In genomic region chrX:71215113-71215708, GRCm38 (mm10) we compare ENCODE assay signal across 8 mouse cellular contexts. TPM values are rescaled to one million over a fixed set of nuclear protein-coding genes. Genes with fewer than 3 reads are reported as not detected.
DNase-seq lines count a peak whose midpoint lies in the region; ATAC-seq and TF ChIP-seq lines count a peak whose summit lies in the region.

No protein-coding gene starts in this region.

- H3K9me3 ChIP-seq in kidney, embryonic 15.5 days (replicated peaks): no peaks in the 10 kb centered on the region
- H3K9me3 ChIP-seq in ES-E14 (ENCODE audit: control insufficient read depth, insufficient read depth, low read depth, low read length): no peaks in the 10 kb centered on the region
- H3K9me3 ChIP-seq in embryonic facial prominence, embryonic 10.5 days: no peaks in the 10 kb centered on the region
- no peaks in the 10 kb centered on the region for H3K9me3 ChIP-seq in hindbrain, embryonic 10.5 days
- no peaks in the 10 kb centered on the region for H3K9me3 ChIP-seq in liver, postnatal 0 days (ENCODE audit: low read length)

- peaks cover 17% of the 10 kb centered on the region; the same call in 1 of the 2 replicates for H3K27me3 ChIP-seq in kidney, embryonic 15.5 days
- H3K27me3 ChIP-seq in embryonic facial prominence, embryonic 10.5 days (replicated peaks; ENCODE audit: low read depth, poor library complexity, severe bottlenecking): peaks cover 21% of the 10 kb centered on the region
- no peaks in the 10 kb centered on the region for H3K27me3 ChIP-seq in hindbrain, embryonic 10.5 days (ENCODE audit: insufficient read depth, poor library complexity, severe bottlenecking)
- no peaks in the 10 kb centered on the region for H3K27me3 ChIP-seq in liver, postnatal 0 days (ENCODE audit: insufficient read depth, low read length)

- peak overlapping the region; percentile 42 for H3K9ac ChIP-seq in kidney, embryonic 15.5 days
- H3K9ac ChIP-seq in ES-E14 (ENCODE audit: insufficient read depth, low read depth, low read length, poor library complexity, severe bottlenecking): peak overlapping the region; percentile 70
- peak overlapping the region; percentile 60 for H3K9ac ChIP-seq in liver, postnatal 0 days (replicated peaks)

- no peak for TF ChIP-seq CTCF in liver, postnatal 0 days (IDR thresholded peaks at IDR 0.05; ENCODE audit: low read depth)

- DNase-seq in kidney, postnatal 4 days: no peak
- no peak for DNase-seq in ES-E14 (ENCODE audit: low read depth, low spot score)
- DNase-seq in embryonic facial prominence, embryonic 10.5 days (ENCODE audit: low spot score): no peak
- DNase-seq in hindbrain, embryonic 10.5 days (ENCODE audit: low spot score): no peak
- peak; percentile 36 for DNase-seq in liver, postnatal 0 days
- DNase-seq in urinary bladder, adult 2 months (ENCODE audit: low spot score): no peak

- H3K4me3 ChIP-seq in kidney, embryonic 15.5 days (replicated peaks): peak overlapping the region; percentile 55
- peak overlapping the region; percentile 74 to 84 for H3K4me3 ChIP-seq in ES-E14 (ENCODE audit: insufficient read depth in 1 of 2, low read depth in 1 of 2, low read length in 2 of 2, poor library complexity in 1 of 2, severe bottlenecking in 1 of 2)
- peak overlapping the region; percentile 61 for H3K4me3 ChIP-seq in embryonic facial prominence, embryonic 10.5 days
- H3K4me3 ChIP-seq in hindbrain, embryonic 10.5 days: peak overlapping the region; percentile 56
- H3K4me3 ChIP-seq in liver, postnatal 0 days (ENCODE audit: low read depth, low read length): peak overlapping the region; percentile 62

- in situ Hi-C loops in ES-E14 (cut with MboI; ENCODE audit: low sequenced_read_pairs in 2 of 2, unreplicated experiment in 2 of 2): no loop called here

- TF ChIP-seq EP300 in liver, postnatal 0 days (IDR thresholded peaks at IDR 0.05; ENCODE audit: low read depth): no peak

- no peak overlapping the region for H3K27ac ChIP-seq in kidney, embryonic 15.5 days
- no peak overlapping the region for H3K27ac ChIP-seq in ES-E14 (ENCODE audit: insufficient read depth, low read depth, low read length, poor library complexity, severe bottlenecking)
- H3K27ac ChIP-seq in embryonic facial prominence, embryonic 10.5 days (replicated peaks): 0 out of 2 replicates have a peak overlapping the region, but pooled peaks have one; percentile 10
- H3K27ac ChIP-seq in hindbrain, embryonic 10.5 days: peak overlapping the region; percentile 50; the same call in 1 of the 2 replicates
- H3K27ac ChIP-seq in liver, postnatal 0 days (ENCODE audit: low read depth): peak overlapping the region; percentile 64

- H3K36me3 ChIP-seq in kidney, embryonic 15.5 days: no peaks in the 10 kb centered on the region
- H3K36me3 ChIP-seq in ES-E14 (ENCODE audit: control insufficient read depth, insufficient read depth, low read length, poor library complexity, severe bottlenecking): no peaks in the 10 kb centered on the region
- no peaks in the 10 kb centered on the region for H3K36me3 ChIP-seq in embryonic facial prominence, embryonic 10.5 days (replicated peaks)
- H3K36me3 ChIP-seq in hindbrain, embryonic 10.5 days: no peaks in the 10 kb centered on the region
- no peaks in the 10 kb centered on the region for H3K36me3 ChIP-seq in liver, postnatal 0 days (replicated peaks; ENCODE audit: insufficient read depth, low read length)

- 20% methylated on average over 26 of the region's 27 CpGs for WGBS in kidney, embryonic 15.5 days
- 20% methylated on average over 27 of the region's 27 CpGs for WGBS in embryonic facial prominence, embryonic 10.5 days
- 19% methylated on average over 27 of the region's 27 CpGs for WGBS in hindbrain, embryonic 10.5 days
- WGBS in liver, postnatal 0 days (ENCODE audit: insufficient replicate concordance): 12% methylated on average over 27 of the region's 27 CpGs

- H3K4me1 ChIP-seq in kidney, embryonic 15.5 days: no peaks in the 10 kb centered on the region
- H3K4me1 ChIP-seq in ES-E14 (ENCODE audit: control insufficient read depth in 2 of 2, insufficient read depth in 2 of 2, low read length in 2 of 2, poor library complexity in 1 of 2): 0 out of 4 replicates have a peak, but pooled peaks cover 0 to 1% of the 10 kb centered on the region in 2 experiments
- no peaks in the 10 kb centered on the region for H3K4me1 ChIP-seq in embryonic facial prominence, embryonic 10.5 days
- H3K4me1 ChIP-seq in hindbrain, embryonic 10.5 days (replicated peaks): no peaks in the 10 kb centered on the region
- 0 out of 2 replicates have a peak, but pooled peaks cover 2% of the 10 kb centered on the region for H3K4me1 ChIP-seq in liver, postnatal 0 days (ENCODE audit: insufficient read depth)

- peak overlapping the region; percentile 76 for H3K4me2 ChIP-seq in kidney, embryonic 15.5 days
- H3K4me2 ChIP-seq in liver, postnatal 0 days (ENCODE audit: low read depth, low read length): peak overlapping the region; percentile 76

- ATAC-seq in kidney, embryonic 15.5 days (replicated peaks; ENCODE audit: low FRiP score): peak; percentile 86
- peak; percentile 71 for ATAC-seq in liver, postnatal 0 days
- peak; percentile 14; the same call in 1 of the 2 replicates for ATAC-seq in neutrophil, adult 5-6 weeks (ENCODE audit: extremely low read depth, insufficient number of reproducible peaks, low FRiP score, poor library complexity, severe bottlenecking)

TF ChIP-seq in ES-E14, 5 proteins besides CTCF, POLR2A, EP300 and RAD21:
- TF ChIP-seq ZNF384 (IDR thresholded peaks at IDR 0.05; ENCODE audit: low read depth, low read length) (no peak), CHD2 (IDR thresholded peaks at IDR 0.05; ENCODE audit: low read depth, low read length) (no peak), ZC3H11A (IDR thresholded peaks at IDR 0.05; ENCODE audit: borderline replicate concordance, low read depth, low read length) (no peak), MAFK (IDR thresholded peaks at IDR 0.05; ENCODE audit: insufficient read depth, low read depth, low read length) (no peak), HCFC1 (IDR thresholded peaks at IDR 0.05; ENCODE audit: borderline replicate concordance, insufficient read depth, low read length) (no peak)
TF ChIP-seq in ES-E14: peak in this region for 0.

RNA-seq across cellular contexts. Expression of gene Mtm1, which starts 4.6 kb away (rescaled TPM):
- 5.2 and 5.7 TPM in 2 replicates for polyA plus RNA-seq in kidney, embryonic 15.5 days (2015; fragmentation: Nextera tagmentation; extraction: Ambion mirVana)
- 3.4 and 4.3 TPM in 2 replicates for total RNA-seq in ES-E14 (2012; rRNA removed)
- 2.3 and 2.7 TPM in 2 replicates for polyA plus RNA-seq in embryonic facial prominence, embryonic 10.5 days (2016; fragmentation: Nextera tagmentation; extraction: Ambion mirVana)
- 2.8 and 3.2 TPM in 2 replicates for polyA plus RNA-seq in hindbrain, embryonic 10.5 days (2016; fragmentation: Nextera tagmentation; extraction: Ambion mirVana)
- polyA plus RNA-seq in liver, postnatal 0 days (2015; fragmentation: Nextera tagmentation; extraction: Ambion mirVana): 6.0 and 6.8 TPM in 2 replicates
- total RNA-seq in neutrophil, adult 5-6 weeks (2017): 24.7 and 28.5 TPM in 2 replicates
- 7.8 and 8.9 TPM in 2 replicates for polyA plus RNA-seq in urinary bladder, adult 2 months (2012; rRNA removed)

Comparison
In these comparisons a context has a peak if more than half of its experiments do, and no peak if none do; other contexts are left out.
1. ATAC-seq: peak in every context shown above with its lines; median percentile 86 in kidney, embryonic 15.5 days; 71 in liver, postnatal 0 days; 14 in neutrophil, adult 5-6 weeks.
2. H3K27ac ChIP-seq: peak in embryonic facial prominence, embryonic 10.5 days (single experiment), hindbrain, embryonic 10.5 days (single experiment) and liver, postnatal 0 days (single experiment); none in kidney, embryonic 15.5 days (single experiment) and ES-E14 (single experiment).
3. Peak in every context shown above with its lines, with median percentiles within 50 percentile points of each other: H3K4me3 ChIP-seq and H3K9ac ChIP-seq.